Mouse (Mus musculus) neutrophil, adult 5-6 weeks (primary cell): ENCODE measurements around the gene Cd300lg. TPM values are rescaled to one million over a fixed set of nuclear protein-coding genes. Genes with fewer than 3 reads are reported as not detected.
A peak's percentile ranks its signal among the peaks of the same experiment; 100 is the strongest.

ENCODE experiments used
- ATAC-seq: fragments of 151-379, 151-347 bp; 2 replicates; pipeline ENCODE4 v1.8.0; 2017; ENCODE audit warnings: mild to moderate bottlenecking, moderate TSS enrichment; ENCODE audit not compliant: insufficient number of reproducible peaks, poor library complexity, low FRiP score, severe bottlenecking; ENCODE audit errors: extremely low read depth
- total RNA-seq: library from RNA; stranded (forward); fragments of 200-1000 nt; gene quantifications from 2 replicates; pipeline ENCODE4 v1.2.3, GENCODE M21; 2017

The Cd300lg gene
- total RNA-seq, 1 experiment from 2014 or later, result 0.58 TPM

DNA sequence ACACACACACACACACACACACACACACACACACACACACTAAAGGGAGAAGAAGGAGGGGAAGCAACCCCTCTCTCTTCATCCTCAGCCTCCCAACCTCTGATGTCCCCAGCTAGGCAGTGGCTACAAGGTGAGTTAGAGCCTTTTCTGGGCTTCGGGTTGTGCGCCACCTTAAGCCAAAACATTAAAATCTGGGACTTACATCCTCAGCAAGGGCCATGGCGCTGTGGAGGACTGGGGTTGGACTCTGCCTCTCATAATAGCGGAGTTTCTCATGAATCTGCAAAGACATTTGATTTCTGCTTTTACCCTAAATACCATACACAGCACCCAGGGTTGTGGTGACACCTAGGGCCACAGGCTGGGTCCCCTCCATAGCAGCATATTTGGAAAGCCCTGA, 16.4 kb upstream of the Cd300lg start:
- no peak for ATAC-seq

- no peak for ATAC-seq
These were observed 16.0 kb upstream of the Cd300lg start for GRCm38 (mm10) chr11:102025354-102025753.

- ATAC-seq, result no peak
These were observed 15.2 kb upstream of the Cd300lg start for GRCm38 (mm10) chr11:102025991-102026660.

DNA sequence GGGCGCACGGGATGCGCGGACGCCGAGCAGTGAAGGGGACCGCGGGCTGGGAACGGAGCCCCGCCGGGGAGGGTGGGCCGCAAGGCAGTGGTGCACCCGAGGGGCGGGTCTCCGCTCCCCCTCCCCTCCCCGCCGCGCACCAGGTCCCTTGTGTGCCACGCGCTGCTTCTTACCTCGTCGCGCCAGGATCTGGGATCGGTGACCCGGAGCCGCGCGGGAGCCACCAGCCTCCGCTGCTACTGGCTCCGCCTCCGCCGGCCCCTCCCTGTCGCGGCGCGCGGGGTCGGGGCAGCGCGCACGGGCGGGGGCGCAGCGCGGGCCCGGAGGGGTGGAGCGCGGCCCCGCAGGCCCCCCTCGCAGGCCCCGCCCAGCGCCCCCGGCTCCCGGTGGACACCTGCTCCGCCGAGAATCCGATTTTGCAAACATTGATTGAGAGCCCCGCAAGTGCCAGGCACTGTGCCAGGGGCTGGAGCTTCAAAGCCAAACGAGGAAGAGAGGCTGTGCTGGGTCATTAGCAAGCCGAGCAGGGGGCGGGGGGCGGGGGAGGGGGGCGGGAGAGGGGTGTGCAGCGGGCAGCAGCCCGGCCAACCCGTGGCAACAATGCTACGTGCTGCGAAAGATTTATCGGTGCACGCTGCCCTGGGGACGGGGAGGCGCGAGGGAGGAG, 14.5 kb upstream of the Cd300lg start:
- ATAC-seq, result no peak

GRCm38 (mm10) chr11:102027361-102028017, 13.8 kb upstream of the Cd300lg start:
- no peak for ATAC-seq

- ATAC-seq, result no peak
These were observed 13.1 kb upstream of the Cd300lg start, which contains the start of gene Mpp3 for GRCm38 (mm10) chr11:102028087-102028816. Gene Mpp3, minus strand, starts transcription at chr11:102028461.

DNA sequence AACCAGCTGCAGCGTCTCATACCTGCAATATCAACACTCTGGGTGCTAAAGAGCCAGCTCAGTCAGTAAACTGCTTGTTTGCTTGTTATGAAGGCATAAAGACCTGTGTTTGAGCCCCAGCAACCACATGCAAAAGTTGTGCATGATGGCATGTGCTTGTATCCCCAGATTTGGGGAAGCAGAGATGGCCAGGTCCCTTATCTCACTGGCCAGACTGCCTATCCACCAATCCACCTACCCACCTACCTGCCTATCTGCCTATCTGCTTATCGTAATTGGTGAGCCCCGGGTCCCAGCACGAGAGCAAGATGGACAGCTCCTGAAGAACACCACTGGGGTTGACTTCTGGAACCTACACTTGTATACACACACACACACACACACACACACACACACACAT, 12.0 kb upstream of the Cd300lg start:
- ATAC-seq, result no peak

DNA sequence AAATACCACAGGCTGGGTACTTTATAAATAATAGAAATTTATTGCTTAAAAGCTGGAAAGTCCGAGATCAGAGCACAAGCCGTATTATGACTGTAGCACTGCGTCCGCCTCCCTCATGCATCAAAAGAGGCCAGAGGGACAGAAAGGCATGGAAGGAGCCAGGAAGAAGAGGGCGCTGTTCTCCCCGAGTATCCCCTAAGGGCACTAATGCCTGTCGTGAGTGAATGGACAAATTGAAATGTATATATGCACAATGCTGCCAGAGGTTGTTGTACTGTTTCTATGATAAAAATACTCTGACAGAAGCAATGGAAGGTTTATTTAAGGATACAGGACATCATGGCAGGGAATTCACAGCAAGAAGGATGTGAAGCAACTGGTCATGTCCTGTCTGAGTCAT, 11.3 kb upstream of the Cd300lg start:
- no peak for ATAC-seq

DNA sequence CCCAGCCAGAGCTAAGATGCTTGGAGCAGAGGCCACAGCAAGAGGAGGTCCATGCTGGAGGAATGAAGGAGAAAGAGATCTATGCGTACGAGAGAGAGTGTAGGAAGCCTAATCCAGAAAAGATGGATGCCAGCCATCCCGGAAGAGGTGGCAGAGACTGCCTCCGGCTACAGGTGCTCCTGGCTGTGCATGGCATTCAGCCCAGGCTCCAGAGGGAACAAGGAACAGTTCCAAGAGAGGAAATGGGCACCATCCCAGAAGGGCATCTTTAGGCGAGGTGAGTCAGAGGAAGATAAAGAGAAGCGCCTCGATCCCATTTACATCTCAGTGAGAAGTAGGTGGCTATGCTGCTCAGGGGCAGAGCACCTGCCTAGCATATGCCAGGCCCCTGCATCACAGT, 10.2 kb upstream of the Cd300lg start:
- ATAC-seq, result no peak

DNA sequence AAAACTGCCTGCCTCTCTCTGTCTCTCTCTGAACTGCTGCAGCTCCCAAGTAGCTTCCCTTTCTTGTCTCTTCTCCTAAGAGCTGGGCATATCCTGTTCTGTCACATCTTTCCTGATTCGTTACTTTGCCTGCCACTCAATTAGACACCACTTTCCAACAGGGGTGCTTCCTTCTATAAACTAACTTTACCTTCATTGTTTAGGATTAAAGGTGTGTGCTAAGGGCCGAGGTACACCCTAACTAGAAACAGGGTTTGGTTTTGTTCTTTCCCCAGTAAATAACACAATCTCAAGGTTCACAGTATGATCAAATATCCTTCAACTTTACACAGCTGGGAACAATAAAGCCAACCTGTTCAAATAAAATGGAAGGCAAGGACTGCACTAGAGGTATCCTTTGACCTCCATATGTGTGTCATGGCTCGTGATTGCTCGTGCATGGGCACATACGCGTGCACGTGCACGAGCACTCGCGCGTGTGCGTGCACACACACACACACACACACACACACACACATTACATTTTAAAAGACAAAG, 8.2 kb upstream of the Cd300lg start:
- ATAC-seq, result no peak

GRCm38 (mm10) chr11:102034887-102035286, 6.4 kb upstream of the Cd300lg start:
- no peak for ATAC-seq

DNA sequence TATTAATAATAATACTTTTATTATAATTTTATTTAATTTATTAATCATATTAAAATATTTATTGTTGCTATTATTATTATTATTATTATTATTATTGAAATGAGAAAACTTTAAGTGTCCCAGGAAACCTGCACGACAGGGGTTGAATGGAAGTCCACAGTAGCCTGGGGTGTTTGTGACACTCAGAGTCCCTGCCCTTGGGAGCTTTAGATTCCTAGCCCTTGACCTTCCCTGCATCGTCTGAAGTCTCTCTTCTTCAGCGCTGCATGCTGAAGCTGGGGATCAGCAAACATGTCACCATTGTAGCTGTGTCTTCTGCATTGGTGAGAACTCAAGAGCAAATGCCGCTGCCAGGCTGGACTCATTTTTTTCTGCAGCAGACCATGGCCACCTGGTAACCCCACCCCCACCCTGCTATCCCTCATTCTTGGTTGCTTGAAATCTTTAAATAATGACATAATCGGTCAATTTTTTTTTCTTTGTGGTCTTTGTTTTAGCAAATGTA, 5.8 kb upstream of the Cd300lg start:
- ATAC-seq, result no peak

GRCm38 (mm10) chr11:102036336-102036735, 5.0 kb upstream of the Cd300lg start:
- no peak for ATAC-seq

DNA sequence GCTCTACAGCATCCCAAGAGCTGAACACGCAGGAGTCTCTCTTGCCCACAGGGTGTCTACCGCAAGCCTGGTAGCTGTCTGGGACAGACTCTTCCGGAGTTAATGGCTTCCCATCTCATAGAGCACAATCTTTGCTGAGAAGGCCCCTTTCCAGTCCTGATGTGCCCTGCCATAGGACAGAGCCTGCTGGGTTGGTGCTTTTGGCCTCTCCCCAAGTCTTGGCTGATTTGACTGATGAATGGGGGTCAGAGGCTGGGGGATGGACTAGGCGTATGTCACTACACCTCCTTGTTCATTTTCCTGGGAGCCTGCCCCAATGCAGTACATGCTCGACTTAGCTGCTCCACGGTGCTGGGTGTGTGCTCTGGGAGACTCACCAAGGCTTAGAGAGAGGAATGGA, 3.5 kb upstream of the Cd300lg start:
- ATAC-seq, result no peak

- ATAC-seq, result no peak
These were observed 1.7 kb upstream of the Cd300lg start for GRCm38 (mm10) chr11:102039487-102040137.

GRCm38 (mm10) chr11:102040138-102040524, 1.2 kb upstream of the Cd300lg start:
- peak; percentile 52; the same call in 1 of the 2 replicates for ATAC-seq

GRCm38 (mm10) chr11:102040646-102041045, 663 bp upstream of the Cd300lg start:
- ATAC-seq, result no peak

- ATAC-seq, result no peak
These were observed 1.7 kb downstream of the Cd300lg start for GRCm38 (mm10) chr11:102042971-102043370.

- no peak for ATAC-seq
These were observed 2.1 kb downstream of the Cd300lg start for GRCm38 (mm10) chr11:102043381-102043780.
